Mouse (Mus musculus): ENCODE data around the gene Epha5.

GRCm38 (mm10) chr5:84318814-84319340 is 98.3 kb downstream of the Epha5 start:
- TF ChIP-seq CTCF (IDR thresholded peaks at IDR 0.05; ENCODE audit: low read depth, low read length) (no peak), EP300 (IDR thresholded peaks at IDR 0.05; ENCODE audit: insufficient read depth, low read depth, low read length) (no peak), POLR2A (IDR thresholded peaks at IDR 0.05; ENCODE audit: insufficient read depth, low read length) (no peak)
